Mouse (Mus musculus): Measurements from ENCODE around the gene Ankef1.

DNA sequence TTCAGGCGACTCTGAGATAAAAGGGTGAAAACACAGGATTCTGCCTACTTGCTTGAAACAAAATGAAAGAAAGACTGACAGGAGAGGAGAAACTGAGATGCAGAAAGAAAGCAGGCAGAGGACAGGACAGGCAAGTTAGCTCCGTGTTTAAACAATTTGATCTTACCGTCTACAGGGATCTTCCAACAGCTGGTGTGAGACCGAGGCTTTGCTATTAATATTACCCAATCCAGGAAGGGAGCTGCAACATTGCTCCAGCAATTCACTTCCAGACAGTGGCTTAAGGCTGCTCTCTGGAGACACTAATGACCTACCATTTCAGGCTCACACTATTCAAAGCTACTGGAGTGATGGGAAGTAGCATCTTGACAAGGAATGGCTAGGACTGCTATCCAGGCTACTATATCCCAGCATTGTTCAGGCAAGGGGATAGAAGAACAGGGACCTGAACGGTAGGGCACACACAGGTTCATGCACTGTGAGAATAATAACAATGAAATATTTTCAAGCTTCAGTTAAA is 99.0 kb downstream of the Ankef1 start:
- TF ChIP-seq CTCF (IDR thresholded peaks at IDR 0.05; ENCODE audit: extremely low read depth, insufficient read depth, low read length), result no peak
- TF ChIP-seq POLR2A (IDR thresholded peaks at IDR 0.05; ENCODE audit: extremely low read depth, insufficient read depth, low read length), result no peak
